Mouse (Mus musculus) WW6 (cell line): ENCODE results near the gene Liph.
"Not testable (repeated sequence)": the region's sequence is repeated elsewhere in the genome, so short reads cannot be mapped to it uniquely, and the experiment has no call there.

ENCODE experiments used
- DNase-seq: peaks from one replicate; pipeline ENCODE4 v3.0.0-alpha.2; 2013; ENCODE audit warnings: low read depth, low spot score

Gene Liph

DNA sequence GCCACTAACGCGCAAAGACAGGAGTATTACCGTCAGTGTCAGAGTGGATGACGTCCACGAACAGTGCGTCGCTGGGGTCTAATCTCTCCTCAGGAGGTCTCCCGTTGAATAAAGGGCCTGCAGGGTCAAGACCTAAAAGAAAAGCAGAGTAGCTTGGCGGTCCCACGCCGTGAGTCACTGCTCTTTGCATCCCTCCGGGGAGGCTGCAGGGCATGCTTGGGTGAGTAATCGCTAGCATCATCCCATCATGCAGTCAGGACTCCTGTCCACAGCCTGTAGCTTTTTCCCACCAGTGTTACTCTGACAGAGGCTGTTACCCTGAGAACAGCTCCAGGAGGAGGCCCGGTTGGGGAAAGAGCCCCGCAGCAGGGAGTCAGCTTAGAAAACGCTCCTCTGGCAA lies 19.3 kb downstream of the Liph start:
- no peak for DNase-seq

DNA sequence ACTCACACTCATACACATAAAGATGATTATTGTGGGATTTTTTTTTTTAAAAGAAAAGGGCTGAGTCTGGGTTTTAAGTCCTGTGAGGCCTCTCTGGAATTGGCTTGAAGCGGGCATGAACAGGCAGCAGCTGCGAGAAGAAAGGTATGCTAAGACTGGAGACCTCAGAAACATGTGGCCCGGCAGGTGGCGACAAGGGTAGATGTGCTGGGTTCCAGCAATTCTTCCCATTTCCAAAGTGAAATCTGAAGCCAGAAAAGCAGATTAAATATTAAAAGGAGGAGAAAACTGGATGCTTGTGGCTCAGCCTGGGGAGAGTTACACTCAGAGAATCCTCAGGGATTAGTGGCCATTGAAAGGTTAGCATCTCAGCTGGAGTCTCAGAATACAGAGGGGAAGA lies 24.0 kb downstream of the Liph start:
- DNase-seq = no peak

DNA sequence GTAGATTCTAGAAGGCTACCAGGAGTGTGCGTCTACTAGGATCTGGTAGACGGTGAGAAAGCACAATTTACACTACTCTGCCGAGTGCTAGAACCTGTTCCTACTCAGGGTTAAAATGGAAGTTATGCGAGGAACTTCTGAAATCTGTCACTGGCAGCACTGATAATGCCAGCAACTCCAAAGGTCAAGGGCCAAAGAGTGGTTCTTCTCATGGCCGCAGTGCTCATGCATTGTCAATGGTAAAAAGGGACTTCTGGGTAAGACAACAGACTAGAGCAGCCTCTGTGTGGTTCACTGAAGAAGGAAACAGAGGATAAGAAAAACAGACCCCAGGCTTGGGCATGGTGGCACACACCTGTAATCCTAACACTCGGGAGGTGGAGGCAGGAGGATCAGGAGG lies 24.9 kb downstream of the Liph start:
- no peak for DNase-seq

DNA sequence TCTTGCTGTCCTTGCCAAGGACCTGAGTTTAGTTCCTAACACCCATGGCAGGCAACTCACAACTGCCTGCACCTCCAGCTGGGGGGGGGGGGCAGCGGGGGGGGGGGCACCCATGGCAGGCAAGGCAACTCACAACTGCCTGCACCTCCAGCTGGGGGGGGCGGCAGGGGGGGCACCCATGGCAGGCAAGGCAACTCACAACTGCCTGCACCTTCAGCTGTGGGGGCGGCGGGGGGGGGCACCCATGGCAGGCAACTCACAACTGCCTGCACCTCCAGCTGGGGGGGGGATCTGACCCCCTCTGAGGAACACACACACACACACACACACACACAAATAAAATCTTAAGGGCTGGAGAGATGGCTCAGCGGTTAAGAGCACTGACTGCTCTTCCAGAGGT lies 25.6 kb downstream of the Liph start:
- no peak for DNase-seq

DNA sequence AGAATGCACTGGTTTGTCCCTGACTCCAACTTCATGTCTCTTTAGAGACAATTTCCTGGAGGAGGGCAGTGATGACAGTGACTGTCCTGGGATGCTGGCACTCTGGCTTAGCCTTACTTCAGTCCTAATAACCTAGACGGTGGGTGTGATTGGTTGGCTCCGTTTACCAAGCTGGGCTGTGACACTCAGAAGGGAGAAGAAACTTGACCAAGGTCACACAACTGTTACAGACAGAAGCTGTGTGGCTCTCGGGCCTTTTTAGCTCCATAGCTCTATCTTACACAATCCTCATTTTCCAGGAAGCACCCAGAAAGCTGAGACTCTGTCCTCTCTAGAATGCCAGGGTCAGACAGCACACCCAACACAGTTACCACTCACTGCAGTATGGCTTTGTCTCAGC lies 29.9 kb downstream of the Liph start:
- no peak for DNase-seq

DNA sequence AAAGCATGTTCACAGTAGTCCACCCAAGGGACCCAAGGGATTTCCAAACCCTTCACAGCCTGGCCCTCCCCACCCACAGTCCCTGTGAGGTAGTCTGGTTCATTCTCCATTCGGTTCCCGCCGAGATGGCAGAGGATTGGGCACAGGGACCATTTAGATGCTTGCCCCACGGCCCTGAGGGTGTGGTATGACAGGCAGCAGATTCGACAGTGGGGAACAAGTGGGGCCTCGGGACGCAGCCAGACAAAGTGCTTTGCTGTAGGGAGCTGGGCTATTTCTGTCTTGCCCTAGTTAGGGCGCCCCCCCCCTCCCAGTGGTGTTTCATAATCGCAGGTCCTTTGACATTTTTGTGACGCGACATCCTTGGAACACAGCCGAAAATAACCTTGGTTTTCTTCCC lies 39.9 kb downstream of the Liph start:
- DNase-seq = no peak

DNA sequence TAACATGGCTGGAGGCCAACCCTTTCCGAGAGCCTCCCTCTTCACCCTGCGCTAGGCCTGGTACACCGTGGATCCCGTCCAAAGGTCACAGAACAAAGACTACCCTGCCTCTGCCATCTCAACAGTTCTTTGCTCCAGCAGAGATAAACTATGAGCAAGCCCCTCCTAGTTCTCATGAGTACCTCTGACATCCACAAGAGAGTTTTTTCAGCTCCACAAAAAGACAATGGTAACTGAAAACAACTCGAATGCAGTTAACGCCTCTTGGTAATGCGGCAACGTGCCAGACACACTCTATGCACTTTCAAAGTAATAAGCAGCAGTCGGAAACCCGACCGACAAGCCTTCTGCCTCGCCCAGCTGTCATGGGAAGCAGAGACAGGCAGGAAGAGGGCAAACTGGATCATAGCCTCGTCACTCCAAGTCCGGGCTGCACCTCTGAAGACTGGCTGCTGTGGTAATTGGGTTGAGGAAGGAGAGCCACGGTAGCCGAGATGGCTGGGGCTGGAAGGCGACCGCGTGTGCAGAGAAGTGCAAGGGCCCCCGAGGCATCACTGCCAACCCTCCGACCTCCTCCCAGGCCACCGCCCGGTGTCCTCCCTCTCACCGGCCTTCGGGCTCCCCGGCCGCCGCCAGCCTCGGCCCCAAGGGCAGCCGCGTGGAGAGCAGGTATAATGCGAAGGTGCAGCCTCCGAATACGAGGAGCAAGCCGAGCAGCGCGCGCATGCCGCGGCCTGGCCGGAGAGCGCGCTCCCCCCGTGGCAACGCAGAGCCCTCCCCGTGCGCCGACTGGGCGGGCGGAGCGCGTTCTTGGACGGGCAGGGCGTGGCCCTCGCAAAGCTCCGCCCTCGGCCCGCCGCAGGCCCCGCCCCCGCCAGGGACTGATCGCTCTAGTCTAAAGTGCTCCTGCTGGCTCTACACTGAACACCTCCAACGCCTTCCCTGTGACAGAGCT lies 48.4 kb downstream of the Liph start, which contains the start of gene Tmem41a:
Gene Tmem41a (minus strand): TSS at position 792 of the 955 bp plus-strand sequence.
- peak; percentile 68 for DNase-seq

DNA sequence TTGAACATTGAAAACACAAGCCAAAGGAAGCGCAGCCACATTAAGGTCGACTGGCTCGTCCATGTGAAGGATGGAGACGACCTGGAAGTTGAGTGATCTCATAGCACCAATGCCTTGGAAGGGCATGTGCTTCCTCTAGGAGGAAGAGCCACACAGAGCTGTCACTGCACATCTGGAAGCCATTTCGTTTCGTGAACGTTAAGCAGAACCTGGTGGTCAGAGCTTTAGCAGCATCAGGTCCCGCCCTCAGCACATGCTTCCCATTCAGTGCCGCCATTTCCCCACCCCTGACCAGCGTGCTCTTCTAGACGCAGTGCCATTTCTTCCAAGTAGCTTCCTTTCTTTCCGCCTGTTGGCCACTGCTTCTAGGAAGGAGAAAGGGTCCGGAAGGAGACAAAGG lies 67.0 kb downstream of the Liph start:
- no peak for DNase-seq

DNA sequence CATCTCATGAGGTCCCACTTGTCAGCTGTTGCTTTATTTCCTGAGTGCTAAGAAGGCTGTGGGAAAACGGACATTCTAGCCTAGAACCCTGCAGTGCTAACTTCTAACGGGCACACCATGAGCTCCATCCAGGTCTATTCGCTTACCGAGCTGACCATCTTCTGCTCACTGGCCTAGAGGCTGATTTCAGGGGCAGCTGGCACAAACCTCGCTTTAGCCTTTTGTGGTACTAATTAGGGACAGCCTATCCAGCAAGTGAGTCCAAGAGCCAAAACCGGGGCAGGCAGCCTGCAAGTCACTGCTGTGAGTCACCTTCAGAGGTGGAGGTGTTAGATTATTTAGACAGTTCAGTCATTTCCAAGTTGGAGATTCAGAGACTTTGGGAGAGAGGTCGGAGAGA lies 78.8 kb downstream of the Liph start:
- DNase-seq = no peak

DNA sequence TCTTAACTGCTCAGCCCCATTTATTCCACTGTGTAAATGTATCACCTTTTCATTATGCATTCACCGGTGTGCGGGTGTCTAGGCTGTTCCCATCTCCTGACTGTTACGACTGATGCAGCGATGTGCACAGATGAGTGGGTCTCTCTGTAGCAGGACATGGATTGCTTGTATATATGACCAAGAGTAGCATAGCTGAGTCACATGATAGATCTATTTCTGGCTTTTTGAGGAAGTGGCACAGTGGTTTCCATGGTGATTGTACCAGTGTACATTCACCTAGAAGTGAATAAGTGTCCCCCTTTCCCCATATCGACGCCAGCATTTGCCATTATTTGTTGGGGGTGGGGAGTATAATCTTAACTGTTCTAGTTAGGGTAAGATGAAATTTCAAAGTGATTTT lies 82.1 kb downstream of the Liph start:
- no peak for DNase-seq

DNA sequence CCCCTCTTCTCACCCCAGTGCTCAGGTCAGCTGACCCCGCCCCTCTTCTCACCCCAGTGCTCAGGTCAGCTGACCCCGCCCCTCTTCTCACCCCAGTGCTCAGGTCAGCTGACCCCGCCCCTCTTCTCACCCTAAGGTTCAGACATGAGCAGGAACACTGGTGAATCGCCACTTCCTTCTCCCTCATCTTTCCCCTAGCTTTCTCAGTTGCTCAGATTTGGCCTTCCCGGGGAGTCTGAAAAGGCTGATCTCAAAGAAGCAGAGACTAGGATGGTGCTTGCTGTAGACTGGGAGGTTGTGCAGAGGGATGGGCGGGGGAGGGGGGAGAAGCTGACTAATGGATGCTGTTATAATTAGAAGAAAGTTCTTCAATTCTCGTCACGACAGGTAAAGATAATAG lies 86.6 kb downstream of the Liph start:
- not testable (repeated sequence) for DNase-seq

DNA sequence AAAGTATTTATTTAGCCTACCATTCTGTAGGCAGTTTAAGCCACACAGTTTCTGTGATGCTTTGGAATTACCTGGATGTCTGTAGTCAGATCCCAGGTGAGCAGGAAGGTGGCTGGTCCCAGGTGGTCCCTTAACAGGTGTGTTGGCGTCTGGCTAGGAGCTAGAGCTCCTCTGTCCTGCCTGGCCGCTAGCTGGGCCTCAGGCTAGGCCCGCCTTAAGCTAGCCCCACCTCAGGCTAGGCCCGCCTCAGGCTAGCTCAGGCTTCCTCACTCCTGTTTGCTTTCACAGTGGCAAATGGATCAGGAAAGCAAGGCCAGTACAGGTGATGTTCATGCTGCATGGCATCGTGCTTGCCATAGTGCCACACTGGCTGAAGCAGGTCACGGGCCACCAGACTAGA lies 88.6 kb downstream of the Liph start:
- DNase-seq = no peak

DNA sequence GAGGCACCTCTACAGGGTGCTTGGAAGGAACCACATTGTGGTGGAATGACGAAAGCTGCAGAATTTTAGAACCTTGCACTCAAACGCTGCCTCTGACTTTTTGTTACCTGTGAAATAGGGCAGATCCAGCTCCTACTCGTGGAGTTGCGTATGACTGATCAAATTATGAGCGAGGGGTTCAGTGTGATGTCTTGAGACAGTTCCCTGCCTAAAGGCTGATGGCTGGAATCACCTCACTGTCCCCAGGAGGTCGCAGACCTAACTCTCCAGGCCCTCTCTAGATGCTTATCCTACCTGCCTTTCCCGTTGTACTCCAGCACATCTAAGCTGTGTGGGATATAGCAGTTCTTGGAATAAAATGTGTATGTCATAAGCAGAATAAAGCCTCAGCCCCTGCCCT lies 89.5 kb downstream of the Liph start:
- no peak for DNase-seq

DNA sequence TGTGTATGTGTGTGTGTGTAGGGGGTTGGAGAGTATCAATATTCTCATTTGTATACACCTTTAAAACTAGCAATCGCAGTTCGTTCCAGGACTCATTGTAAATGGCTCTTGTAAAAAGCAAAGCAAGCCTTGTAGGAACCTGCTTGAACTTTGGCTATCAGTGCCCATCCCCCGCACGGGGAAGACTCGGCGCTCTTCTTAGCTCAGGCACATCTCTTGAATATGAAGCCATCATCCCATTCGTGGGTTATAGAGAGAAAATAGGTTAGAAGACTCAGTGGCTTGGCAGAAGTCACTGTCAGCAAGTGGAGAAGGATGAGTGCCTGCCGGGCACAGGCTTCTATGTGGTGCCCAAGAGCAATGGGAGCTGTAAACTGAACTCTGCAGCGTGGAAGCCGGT lies 90.8 kb downstream of the Liph start:
- DNase-seq = no peak
